14 mouse cellular contexts compared by ENCODE assay signal in the genomic region with DNA sequence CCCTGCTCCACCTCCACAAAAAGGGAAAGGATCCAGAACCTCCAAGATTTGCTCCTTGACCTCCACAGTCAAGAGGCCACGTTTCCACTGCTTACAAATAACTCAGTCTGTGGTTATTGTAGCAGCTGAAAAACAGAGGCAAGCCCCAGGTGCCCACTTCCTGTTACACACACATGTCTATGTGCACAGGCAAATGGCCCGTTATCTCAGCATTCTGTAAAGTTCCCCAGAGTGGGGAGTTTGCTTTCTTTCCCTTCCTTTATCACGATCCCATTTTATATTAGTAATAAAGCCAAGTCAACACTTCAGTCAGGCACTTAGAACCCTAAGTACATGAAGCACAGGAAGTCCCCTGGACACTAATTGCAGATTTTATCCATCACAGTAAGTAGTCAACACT. TPM values are rescaled to one million over a fixed set of nuclear protein-coding genes. Genes with fewer than 3 reads are reported as not detected.
DNase-seq lines count a peak whose midpoint lies in the region; ATAC-seq and TF ChIP-seq lines count a peak whose summit lies in the region.
"Had no signal": no experiment of that assay in that cellular context is flagged by ENCODE, and none has a peak within 500 bp of the region (broad histone marks: within the 10 kb centered on the region; RNA-seq: fewer than 3 reads in every experiment).

No protein-coding gene starts in this region.

- no peak for TF ChIP-seq CTCF in intestine, postnatal 0 days (IDR thresholded peaks at IDR 0.05; ENCODE audit: low read depth)
- TF ChIP-seq CTCF in left cerebral cortex, adult 2 months (IDR thresholded peaks at IDR 0.05) = no peak

- H3K36me3 ChIP-seq in intestine, embryonic 16.5 days (ENCODE audit: control insufficient read depth, insufficient read depth, low read length) = no peaks in the 10 kb centered on the region
- no peaks in the 10 kb centered on the region for H3K36me3 ChIP-seq in intestine, postnatal 0 days (ENCODE audit: control insufficient read depth, insufficient read depth)
- no peaks in the 10 kb centered on the region for H3K36me3 ChIP-seq in forebrain, embryonic 12.5 days (replicated peaks)
- H3K36me3 ChIP-seq: hindbrain, embryonic 12.5 days; liver, embryonic 15.5 days had no signal

- H3K27ac ChIP-seq in intestine, embryonic 16.5 days (ENCODE audit: low read length) = no peak overlapping the region
- no peak overlapping the region for H3K27ac ChIP-seq in intestine, postnatal 0 days (ENCODE audit: low read depth, low read length)
- H3K27ac ChIP-seq in forebrain, embryonic 12.5 days = no peak overlapping the region
- no peak overlapping the region for H3K27ac ChIP-seq in left cerebral cortex, adult 2 months
- H3K27ac ChIP-seq: hindbrain, embryonic 12.5 days; liver, embryonic 15.5 days had no signal

- no peak overlapping the region for H3K4me3 ChIP-seq in intestine, embryonic 16.5 days (ENCODE audit: low read length)
- H3K4me3 ChIP-seq in intestine, postnatal 0 days (ENCODE audit: low read depth, low read length) = no peak overlapping the region
- H3K4me3 ChIP-seq in forebrain, embryonic 12.5 days (replicated peaks) = no peak overlapping the region
- H3K4me3 ChIP-seq in left cerebral cortex, adult 2 months = no peak overlapping the region
- H3K4me3 ChIP-seq: hindbrain, embryonic 12.5 days; liver, embryonic 15.5 days had no signal

- no peaks in the 10 kb centered on the region for H3K9me3 ChIP-seq in intestine, embryonic 16.5 days (ENCODE audit: control insufficient read depth, low read length)
- H3K9me3 ChIP-seq in intestine, postnatal 0 days (ENCODE audit: control insufficient read depth) = no peaks in the 10 kb centered on the region
- no peaks in the 10 kb centered on the region for H3K9me3 ChIP-seq in forebrain, embryonic 12.5 days
- H3K9me3 ChIP-seq: hindbrain, embryonic 12.5 days; liver, embryonic 15.5 days had no signal

- WGBS in intestine, embryonic 16.5 days = 40% methylated on average over 3 of the region's 3 CpGs
- WGBS in intestine, postnatal 0 days = 17% methylated on average over 3 of the region's 3 CpGs
- WGBS in forebrain, embryonic 12.5 days = 74% methylated on average over 3 of the region's 3 CpGs

- H3K4me2 ChIP-seq in intestine, embryonic 16.5 days (ENCODE audit: low read depth, low read length) = no peak overlapping the region
- no peak overlapping the region for H3K4me2 ChIP-seq in intestine, postnatal 0 days (replicated peaks; ENCODE audit: low read depth)
- H3K4me2 ChIP-seq in forebrain, embryonic 12.5 days = no peak overlapping the region
- H3K4me2 ChIP-seq: hindbrain, embryonic 12.5 days; liver, embryonic 15.5 days had no signal

- H3K9ac ChIP-seq in intestine, embryonic 16.5 days (ENCODE audit: low read depth, low read length) = no peak overlapping the region
- no peak overlapping the region for H3K9ac ChIP-seq in intestine, postnatal 0 days (ENCODE audit: low read depth, low read length)
- no peak overlapping the region for H3K9ac ChIP-seq in forebrain, embryonic 12.5 days
- H3K9ac ChIP-seq: hindbrain, embryonic 12.5 days; liver, embryonic 15.5 days had no signal

- H3K4me1 ChIP-seq in intestine, embryonic 16.5 days (ENCODE audit: control insufficient read depth, insufficient read depth, low read length) = no peaks in the 10 kb centered on the region
- H3K4me1 ChIP-seq in intestine, postnatal 0 days (replicated peaks; ENCODE audit: control insufficient read depth, insufficient read depth, low read length) = no peaks in the 10 kb centered on the region
- no peaks in the 10 kb centered on the region for H3K4me1 ChIP-seq in forebrain, embryonic 12.5 days
- H3K4me1 ChIP-seq: hindbrain, embryonic 12.5 days; liver, embryonic 15.5 days had no signal

- H3K27me3 ChIP-seq in intestine, embryonic 16.5 days (replicated peaks; ENCODE audit: control insufficient read depth, insufficient read depth, low read length) = no peaks in the 10 kb centered on the region
- H3K27me3 ChIP-seq in intestine, postnatal 0 days (replicated peaks; ENCODE audit: control insufficient read depth, insufficient read depth, low read length) = no peaks in the 10 kb centered on the region
- no peaks in the 10 kb centered on the region for H3K27me3 ChIP-seq in forebrain, embryonic 12.5 days
- H3K27me3 ChIP-seq: hindbrain, embryonic 12.5 days; liver, embryonic 15.5 days had no signal

- intact Hi-C loops in left cerebral cortex, adult 2 months (cut with DNase I) = no loop called here

- ATAC-seq in intestine, embryonic 16.5 days = 0 out of 2 replicates have a peak, but pooled peaks have one; percentile 34
- ATAC-seq in intestine, postnatal 0 days = no peak
- ATAC-seq in forebrain, embryonic 12.5 days (ENCODE audit: low FRiP score) = no peak

- DNase-seq in induced T-regulatory cell, adult 2 months (ENCODE audit: low read depth) = peak; percentile 87
- peak; percentile 79 for DNase-seq in naive thymus-derived CD4-positive, alpha-beta T cell, adult 2 months (ENCODE audit: low read depth)
- DNase-seq in embryo, embryonic 10 days (ENCODE audit: low spot score) = no peak
- DNase-seq in ovary, postnatal 14 days (ENCODE audit: low spot score) = no peak
- DNase-seq in left cerebral cortex, adult 2 months (ENCODE audit: extremely low spot score in 1 of 2, low spot score in 2 of 2) = no peak
- DNase-seq: embryo, embryonic 11 days; kidney, postnatal 25 days; midbrain, embryonic 14.5 days had no signal

RNA-seq across cellular contexts. Expression of a gene that starts 8.0 kb away (rescaled TPM):
- polyA plus RNA-seq in intestine, embryonic 16.5 days (2015; fragmentation: Nextera tagmentation; extraction: Ambion mirVana) = not detected in 2 replicates
- polyA plus RNA-seq in intestine, postnatal 0 days (2015; fragmentation: Nextera tagmentation; extraction: Ambion mirVana) = not detected in 2 replicates
- not detected in 2 replicates for polyA plus RNA-seq in forebrain, embryonic 12.5 days (2016; fragmentation: Nextera tagmentation; extraction: Ambion mirVana)
- total RNA-seq in left cerebral cortex, adult 2 months (2021) = not detected
- total RNA-seq: left cerebral cortex, postnatal 10 days had no signal
- polyA plus RNA-seq: hindbrain, embryonic 12.5 days; liver, embryonic 15.5 days had no signal

RNA-seq across cellular contexts. Expression of a gene that starts 11.5 kb away (rescaled TPM):
- polyA plus RNA-seq in intestine, embryonic 16.5 days (2015; fragmentation: Nextera tagmentation; extraction: Ambion mirVana) = 34.5 and 37.7 TPM in 2 replicates
- 40.0 and 42.0 TPM in 2 replicates for polyA plus RNA-seq in intestine, postnatal 0 days (2015; fragmentation: Nextera tagmentation; extraction: Ambion mirVana)
- 0.49 and 0.56 TPM in 2 replicates for polyA plus RNA-seq in forebrain, embryonic 12.5 days (2016; fragmentation: Nextera tagmentation; extraction: Ambion mirVana)
- total RNA-seq in left cerebral cortex, adult 2 months (2021) = not detected
- total RNA-seq: left cerebral cortex, postnatal 10 days had no signal

RNA-seq across cellular contexts. Expression of a gene that starts 48.8 kb away (rescaled TPM):
- polyA plus RNA-seq in intestine, embryonic 16.5 days (2015; fragmentation: Nextera tagmentation; extraction: Ambion mirVana) = 0.29 and 0.42 TPM in 2 replicates
- 0.29 and 0.71 TPM in 2 replicates for polyA plus RNA-seq in intestine, postnatal 0 days (2015; fragmentation: Nextera tagmentation; extraction: Ambion mirVana)
- polyA plus RNA-seq in forebrain, embryonic 12.5 days (2016; fragmentation: Nextera tagmentation; extraction: Ambion mirVana) = 3.2 and 3.5 TPM in 2 replicates
- total RNA-seq in left cerebral cortex, adult 2 months (2021) = under 1 TPM in 1 of 2 experiments, not detected in 1; 0.42 TPM
- polyA plus RNA-seq: liver, embryonic 15.5 days had no signal

RNA-seq across cellular contexts. Expression of a gene that starts 55.1 kb away (rescaled TPM):
- 0.09 TPM in 1 of 2 replicates, not detected in the other for polyA plus RNA-seq in intestine, embryonic 16.5 days (2015; fragmentation: Nextera tagmentation; extraction: Ambion mirVana)
- not detected in 2 replicates for polyA plus RNA-seq in intestine, postnatal 0 days (2015; fragmentation: Nextera tagmentation; extraction: Ambion mirVana)
- polyA plus RNA-seq in forebrain, embryonic 12.5 days (2016; fragmentation: Nextera tagmentation; extraction: Ambion mirVana) = 1.1 and 1.8 TPM in 2 replicates
- total RNA-seq in left cerebral cortex, adult 2 months (2021) = under 1 TPM in 1 of 2 experiments, not detected in 1; 0.33 TPM
- polyA plus RNA-seq: liver, embryonic 15.5 days had no signal

Comparison
In these comparisons a context has a peak if more than half of its experiments do, and no peak if none do; other contexts are left out.
1. DNase-seq: peak in induced T-regulatory cell, adult 2 months (single experiment) and naive thymus-derived CD4-positive, alpha-beta T cell, adult 2 months (single experiment); none in embryo, embryonic 10 days (single experiment), ovary, postnatal 14 days (single experiment) and left cerebral cortex, adult 2 months (0 of 2).
2. RNA of a gene that starts 11.5 kb away (polyA plus RNA-seq): 40.0 to 42.0 TPM in intestine, postnatal 0 days and 34.5 to 37.7 TPM in intestine, embryonic 16.5 days; 0.49 to 0.56 TPM in forebrain, embryonic 12.5 days; every median in the first group is over 10 times any median in the second.